Mouse (Mus musculus) neural tube, embryonic 13.5 days (tissue): ENCODE measurements at regions not wholly inside any gene's neighbourhood (a gene's known extent, or its start where the extent isn't known, plus 50 kb on each side); places are given as distances from the start of the nearest gene placed in this dataset.

ENCODE experiments used
- ATAC-seq: fragments of 200-750 bp; cut with Nextera tagmentation; 2 replicates; pipeline ENCODE4 v1.8.0; 2017; ENCODE audit warnings: low read depth, mild to moderate bottlenecking, moderate TSS enrichment, moderate library complexity
- H3K27ac ChIP-seq: fragments of 300-500 bp; sonication (generic); replicated peaks from 2 replicates; pipeline ENCODE4 v1.5.1; 2015; ENCODE audit warnings: moderate library complexity, mild to moderate bottlenecking, inconsistent platforms
- H3K27me3 ChIP-seq: fragments of 300-500 bp; sonication (generic); 2 replicates; pipeline ENCODE4 v1.6.1; 2015; ENCODE audit warnings: mild to moderate bottlenecking, inconsistent platforms
- H3K36me3 ChIP-seq: fragments of 300-500 bp; sonication (generic); 2 replicates; pipeline ENCODE4 v1.6.1; 2015; ENCODE audit warnings: mild to moderate bottlenecking, inconsistent platforms
- H3K4me1 ChIP-seq: fragments of 300-500 bp; sonication (generic); replicated peaks from 2 replicates; pipeline ENCODE4 v1.6.1; 2015; ENCODE audit warnings: inconsistent platforms
- H3K4me2 ChIP-seq: fragments of 300-500 bp; sonication (generic); 2 replicates; pipeline ENCODE4 v1.6.1; 2015; ENCODE audit warnings: inconsistent platforms, mild to moderate bottlenecking, moderate library complexity
- H3K4me3 ChIP-seq: fragments of 300-500 bp; sonication (generic); 2 replicates; pipeline ENCODE4 v1.5.1; 2015; ENCODE audit warnings: mild to moderate bottlenecking, inconsistent platforms
- H3K9ac ChIP-seq: fragments of 300-500 bp; sonication (generic); 2 replicates; pipeline ENCODE4 v1.6.1; 2015; ENCODE audit warnings: moderate library complexity, mild to moderate bottlenecking, inconsistent platforms
- H3K9me3 ChIP-seq: fragments of 300-500 bp; sonication (generic); 2 replicates; pipeline ENCODE4 v1.6.1; 2016; ENCODE audit warnings: inconsistent platforms
- WGBS: fragments of 180-500 bp; shearing (Covaris S2); methylation state at CpG from one replicate; pipeline ENCODE4 v1.1.7; 2015; 5-methylcytosine and 5-hydroxymethylcytosine counted together

- H3K4me3 ChIP-seq, result no peak overlapping the region
- H3K9ac ChIP-seq, result no peak overlapping the region
- no peak overlapping the region for H3K4me2 ChIP-seq
- ATAC-seq, result no peak
- H3K36me3 ChIP-seq, result no peaks in the 10 kb centered on the region
- H3K27ac ChIP-seq, result no peak overlapping the region
- H3K9me3 ChIP-seq, result no peaks in the 10 kb centered on the region
- H3K4me1 ChIP-seq, result peaks cover 42% of the 10 kb centered on the region
- 52% methylated on average over 10 of the region's 10 CpGs for WGBS
- H3K27me3 ChIP-seq, result peaks cover 36% of the 10 kb centered on the region
Measured at GRCm38 (mm10) chr9:69673463-69674105, 87.2 kb downstream of the Foxb1 start.

- H3K27ac ChIP-seq, result no peak overlapping the region
- no peak overlapping the region for H3K4me2 ChIP-seq
- ATAC-seq, result no peak
- no peak overlapping the region for H3K9ac ChIP-seq
- H3K27me3 ChIP-seq, result peaks cover 43% of the 10 kb centered on the region
- WGBS, result 50% methylated on average over 13 of the region's 13 CpGs
- H3K4me3 ChIP-seq, result no peak overlapping the region
- peaks cover 47% of the 10 kb centered on the region for H3K4me1 ChIP-seq
- no peaks in the 10 kb centered on the region for H3K36me3 ChIP-seq
- H3K9me3 ChIP-seq, result no peaks in the 10 kb centered on the region
Measured at GRCm38 (mm10) chr9:69672657-69673462, 87.9 kb downstream of the Foxb1 start.

GRCm38 (mm10) chr9:69671199-69671598 lies 89.5 kb downstream of the Foxb1 start:
- Histone ChIP-seq H3K4me2 (peak overlapping the region; percentile 54), H3K4me1 (peaks cover 54% of the 10 kb centered on the region), H3K9me3 (no peaks in the 10 kb centered on the region), H3K4me3 (peak overlapping the region; percentile 28), H3K36me3 (no peaks in the 10 kb centered on the region), H3K27me3 (peaks cover 59% of the 10 kb centered on the region), H3K27ac (no peak overlapping the region), H3K9ac (no peak overlapping the region)
- WGBS, result 1% methylated on average over 18 of the region's 18 CpGs
- 0 out of 2 replicates have a peak, but pooled peaks have one; percentile 3 for ATAC-seq

GRCm38 (mm10) chr9:69670551-69671044 lies 90.1 kb downstream of the Foxb1 start:
- peak overlapping the region; percentile 54 for H3K4me2 ChIP-seq
- WGBS, result under 1% methylated on average over 17 of the region's 17 CpGs
- H3K9me3 ChIP-seq, result no peaks in the 10 kb centered on the region
- H3K4me3 ChIP-seq, result peak overlapping the region; percentile 28
- peak overlapping the region; percentile 54 for H3K27ac ChIP-seq
- H3K36me3 ChIP-seq, result no peaks in the 10 kb centered on the region
- peaks cover 54% of the 10 kb centered on the region for H3K4me1 ChIP-seq
- peak overlapping the region; percentile 49 for H3K9ac ChIP-seq
- peak; percentile 92 for ATAC-seq
- peaks cover 63% of the 10 kb centered on the region for H3K27me3 ChIP-seq

- Histone ChIP-seq H3K9me3 (no peaks in the 10 kb centered on the region), H3K27ac (peak overlapping the region; percentile 54), H3K27me3 (peaks cover 67% of the 10 kb centered on the region), H3K4me3 (peak overlapping the region; percentile 28), H3K4me1 (peaks cover 54% of the 10 kb centered on the region), H3K4me2 (peak overlapping the region; percentile 54), H3K36me3 (no peaks in the 10 kb centered on the region), H3K9ac (peak overlapping the region; percentile 34; the same call in 1 of the 2 replicates)
- WGBS, result 2% methylated on average over 25 of the region's 25 CpGs
- peak; percentile 71 for ATAC-seq
Measured at GRCm38 (mm10) chr9:69669611-69670550, 90.9 kb downstream of the Foxb1 start.

- Histone ChIP-seq H3K27ac (no peak overlapping the region), H3K4me2 (no peak overlapping the region), H3K36me3 (no peaks in the 10 kb centered on the region), H3K4me1 (peaks cover 48% of the 10 kb centered on the region), H3K27me3 (peaks cover 58% of the 10 kb centered on the region), H3K9ac (no peak overlapping the region), H3K4me3 (no peak overlapping the region), H3K9me3 (no peaks in the 10 kb centered on the region)
- no peak for ATAC-seq
- WGBS, result 11% methylated on average over 9 of the region's 9 CpGs
Measured at GRCm38 (mm10) chr9:69668475-69669090, 92.2 kb downstream of the Foxb1 start.

- no peak overlapping the region for H3K4me3 ChIP-seq
- H3K27me3 ChIP-seq, result peaks cover 51% of the 10 kb centered on the region
- H3K4me1 ChIP-seq, result peaks cover 39% of the 10 kb centered on the region
- H3K9ac ChIP-seq, result no peak overlapping the region
- 62% methylated on average over 7 of the region's 7 CpGs for WGBS
- no peaks in the 10 kb centered on the region for H3K36me3 ChIP-seq
- H3K4me2 ChIP-seq, result no peak overlapping the region
- no peak for ATAC-seq
- H3K27ac ChIP-seq, result no peak overlapping the region
- H3K9me3 ChIP-seq, result no peaks in the 10 kb centered on the region
Measured at GRCm38 (mm10) chr9:69667064-69667533, 93.6 kb downstream of the Foxb1 start.

GRCm38 (mm10) chr9:69664201-69664600 lies 96.5 kb downstream of the Foxb1 start:
- H3K9ac ChIP-seq, result no peak overlapping the region
- H3K4me1 ChIP-seq, result peaks cover 18% of the 10 kb centered on the region
- H3K4me2 ChIP-seq, result no peak overlapping the region
- peaks cover 37% of the 10 kb centered on the region for H3K27me3 ChIP-seq
- no peak overlapping the region for H3K4me3 ChIP-seq
- 0 out of 2 replicates have a peak, but pooled peaks cover 6% of the 10 kb centered on the region for H3K9me3 ChIP-seq
- no peaks in the 10 kb centered on the region for H3K36me3 ChIP-seq
- WGBS, result 92% methylated on average over 3 of the region's 3 CpGs
- ATAC-seq, result no peak
- H3K27ac ChIP-seq, result no peak overlapping the region

GRCm38 (mm10) chr9:69662394-69662793 lies 98.3 kb downstream of the Foxb1 start:
- Histone ChIP-seq H3K4me3 (no peak overlapping the region), H3K27me3 (peaks cover 19% of the 10 kb centered on the region), H3K27ac (no peak overlapping the region), H3K9me3 (0 out of 2 replicates have a peak, but pooled peaks cover 6% of the 10 kb centered on the region), H3K4me2 (no peak overlapping the region), H3K9ac (no peak overlapping the region), H3K36me3 (no peaks in the 10 kb centered on the region), H3K4me1 (peaks cover 8% of the 10 kb centered on the region; the same call in 1 of the 2 replicates)
- WGBS, result 35% methylated on average over 5 of the region's 5 CpGs
- ATAC-seq, result no peak

- 92% methylated on average over 4 of the region's 4 CpGs for WGBS
- no peak overlapping the region for H3K4me2 ChIP-seq
- no peak overlapping the region for H3K27ac ChIP-seq
- H3K27me3 ChIP-seq, result no peaks in the 10 kb centered on the region
- 0 out of 2 replicates have a peak, but pooled peaks cover 6% of the 10 kb centered on the region for H3K9me3 ChIP-seq
- no peak overlapping the region for H3K4me3 ChIP-seq
- no peaks in the 10 kb centered on the region for H3K36me3 ChIP-seq
- no peak for ATAC-seq
- no peaks in the 10 kb centered on the region for H3K4me1 ChIP-seq
- no peak overlapping the region for H3K9ac ChIP-seq
Measured at GRCm38 (mm10) chr9:69658276-69658675, 102.5 kb downstream of the Foxb1 start.

- Histone ChIP-seq H3K27ac (no peak overlapping the region), H3K36me3 (no peaks in the 10 kb centered on the region), H3K9me3 (0 out of 2 replicates have a peak, but pooled peaks cover 6% of the 10 kb centered on the region), H3K9ac (no peak overlapping the region), H3K4me3 (no peak overlapping the region), H3K4me1 (peaks cover 10% of the 10 kb centered on the region; the same call in 1 of the 2 replicates), H3K4me2 (no peak overlapping the region), H3K27me3 (no peaks in the 10 kb centered on the region)
- ATAC-seq, result no peak
- WGBS, result 81% methylated on average over 6 of the region's 6 CpGs
Measured at GRCm38 (mm10) chr9:69656053-69656452, 104.7 kb downstream of the Foxb1 start.
